Mouse (Mus musculus) urinary bladder, adult 2 months (tissue): Measurements from ENCODE around the gene Rpl35. TPM values are rescaled to one million over a fixed set of nuclear protein-coding genes. Genes with fewer than 3 reads are reported as not detected.
"Not testable (repeated sequence)": the region's sequence is repeated elsewhere in the genome, so short reads cannot be mapped to it uniquely, and the experiment has no call there.

Experiments used
- DNase-seq: peaks from one replicate; pipeline ENCODE4 v3.0.0; 2022; ENCODE audit warnings: low spot score
- polyA plus RNA-seq: library from polyadenylated mRNA; depleted of rRNA; stranded (reverse); fragments of >200 nt; gene quantifications from 2 replicates; pipeline ENCODE4 v1.2.3, GENCODE M21; 2012; rRNA removed

Gene Rpl35
- 609 and 648 TPM in 2 replicates for polyA plus RNA-seq

- DNase-seq = no peak
Observed at GRCm38 (mm10) chr2:39005574-39006079, at the start of gene Rpl35. Gene Rpl35, minus strand, starts transcription at chr2:39005624.

- DNase-seq = no peak
Observed at GRCm38 (mm10) chr2:39048515-39048914, 43.1 kb upstream of the Rpl35 start.

- no peak for DNase-seq
Observed at GRCm38 (mm10) chr2:39040215-39040614, 34.8 kb upstream of the Rpl35 start.

- DNase-seq = no peak
Observed at GRCm38 (mm10) chr2:39031611-39032010, 26.2 kb upstream of the Rpl35 start.

GRCm38 (mm10) chr2:39020004-39020403 lies 14.6 kb upstream of the Rpl35 start:
- DNase-seq = no peak

GRCm38 (mm10) chr2:39016581-39016980 lies 11.2 kb upstream of the Rpl35 start:
- DNase-seq = no peak

- DNase-seq = no peak
Observed at GRCm38 (mm10) chr2:39012768-39013279, 7.4 kb upstream of the Rpl35 start.

- DNase-seq = no peak
Observed at GRCm38 (mm10) chr2:39011971-39012370, 6.5 kb upstream of the Rpl35 start.

GRCm38 (mm10) chr2:39011264-39011663 lies 5.8 kb upstream of the Rpl35 start:
- DNase-seq = no peak

GRCm38 (mm10) chr2:39010144-39010543 lies 4.7 kb upstream of the Rpl35 start:
- not testable (repeated sequence) for DNase-seq

- DNase-seq = no peak
Observed at GRCm38 (mm10) chr2:39008954-39009365, 3.5 kb upstream of the Rpl35 start.

- no peak for DNase-seq
Observed at GRCm38 (mm10) chr2:39008350-39008851, 3.0 kb upstream of the Rpl35 start.

GRCm38 (mm10) chr2:39007865-39008264 lies 2.4 kb upstream of the Rpl35 start:
- DNase-seq = peak; percentile 95

GRCm38 (mm10) chr2:39006149-39006730 lies 816 bp upstream of the Rpl35 start:
- no peak for DNase-seq

GRCm38 (mm10) chr2:39004880-39005435 lies 466 bp downstream of the Rpl35 start, which contains the start of gene Arpc5l:
Gene Arpc5l, plus strand, starts transcription at chr2:39005348.
- DNase-seq = peak; percentile 84

- no peak for DNase-seq
Observed at GRCm38 (mm10) chr2:39004372-39004771, 1.1 kb downstream of the Rpl35 start.

- no peak for DNase-seq
Observed at GRCm38 (mm10) chr2:39003512-39003911, 1.9 kb downstream of the Rpl35 start.

GRCm38 (mm10) chr2:39003106-39003505 lies 2.3 kb downstream of the Rpl35 start:
- DNase-seq = no peak

GRCm38 (mm10) chr2:39001866-39002265 lies 3.6 kb downstream of the Rpl35 start:
- no peak for DNase-seq

GRCm38 (mm10) chr2:39000587-39000919 lies 4.9 kb downstream of the Rpl35 start:
- no peak for DNase-seq

GRCm38 (mm10) chr2:38999910-39000586 lies 5.4 kb downstream of the Rpl35 start:
- no peak for DNase-seq

- no peak for DNase-seq
Observed at GRCm38 (mm10) chr2:38999381-38999780, 6.0 kb downstream of the Rpl35 start.
